Mouse (Mus musculus) ES-Bruce4 (cell line): ENCODE results near the gene A430078G23Rik.

Source experiments
- CTCF ChIP-seq: IDR thresholded peaks from one replicate; pipeline ENCODE4 v1.8.1; 2011; ENCODE audit warnings: low read depth, low read length
- EP300 ChIP-seq: IDR thresholded peaks from 2 replicates; pipeline ENCODE4 v1.6.1; 2011; ENCODE audit warnings: low read depth, low read length; ENCODE audit not compliant: insufficient read depth
- POLR2A ChIP-seq: IDR thresholded peaks from one replicate; pipeline ENCODE4 v1.8.1; 2011; ENCODE audit warnings: low read length; ENCODE audit not compliant: insufficient read depth

DNA sequence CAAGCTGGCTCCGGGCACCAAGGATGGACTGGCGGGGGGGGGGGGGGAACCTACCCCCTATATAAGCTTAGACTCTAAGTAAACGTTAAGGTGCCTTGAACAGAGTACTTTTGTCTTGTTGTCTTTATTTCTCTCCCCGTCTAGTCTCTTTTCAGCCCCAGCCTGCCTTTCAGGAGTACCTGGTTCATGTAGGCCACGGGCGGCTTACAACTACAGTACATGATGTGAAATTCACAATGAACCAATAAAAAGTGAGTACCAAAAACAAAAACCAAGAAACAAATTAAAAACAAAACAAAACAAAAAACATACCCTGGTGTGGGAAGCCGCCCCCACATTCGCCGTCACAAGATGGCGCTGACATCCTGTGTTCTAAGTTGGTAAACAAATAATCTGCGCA lies 15.2 kb upstream of the A430078G23Rik start:
- no peak for TF ChIP-seq POLR2A
- TF ChIP-seq CTCF, result no peak
- TF ChIP-seq EP300, result no peak
